Comparison of ENCODE assay signal across 11 mouse cellular contexts in the genomic region with DNA sequence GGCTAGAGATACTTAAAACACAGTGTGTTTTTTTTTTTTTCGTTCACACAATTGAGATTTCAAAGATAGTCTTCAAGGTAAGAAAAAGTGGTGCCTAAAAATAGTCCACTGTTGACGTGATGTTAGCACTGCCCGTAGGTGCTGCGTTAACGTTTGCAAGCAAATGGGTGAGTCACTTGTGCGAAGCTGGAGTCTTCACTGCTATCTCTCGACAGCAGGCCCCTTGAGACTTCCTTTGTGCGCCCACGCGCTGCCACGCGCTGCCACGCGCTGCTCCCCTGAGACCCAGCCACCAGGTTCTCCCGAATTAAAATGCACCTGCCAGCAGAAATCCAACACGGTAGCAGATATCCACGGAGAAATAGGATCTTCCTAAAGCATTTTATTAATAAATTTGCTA.
DNase-seq lines count a peak whose midpoint lies in the region; ATAC-seq lines count a peak whose summit lies in the region.
"Had no signal": no experiment of that assay in that cellular context is flagged by ENCODE, and none has a peak within 500 bp of the region (broad histone marks: within the 10 kb centered on the region; RNA-seq: fewer than 3 reads in every experiment).

No protein-coding gene starts in this region.

- no peak overlapping the region for H3K4me3 ChIP-seq in heart, embryonic 10.5 days
- H3K4me3 ChIP-seq in hindbrain, embryonic 14.5 days (replicated peaks; ENCODE audit: low read length): no peak overlapping the region
- H3K4me3 ChIP-seq: layer of hippocampus, adult 2 months had no signal

- 56% methylated on average over 17 of the region's 17 CpGs for WGBS in heart, embryonic 10.5 days
- 54% methylated on average over 17 of the region's 17 CpGs for WGBS in hindbrain, embryonic 14.5 days

- H3K9me3 ChIP-seq in heart, embryonic 10.5 days: no peaks in the 10 kb centered on the region
- no peaks in the 10 kb centered on the region for H3K9me3 ChIP-seq in hindbrain, embryonic 14.5 days (ENCODE audit: control insufficient read depth, low read length)

- 0 out of 2 replicates have a peak overlapping the region, but pooled peaks have one; percentile 26 for H3K9ac ChIP-seq in hindbrain, embryonic 14.5 days
- H3K9ac ChIP-seq: liver, embryonic 14.5 days had no signal

- DNase-seq in heart, embryonic 10.5 days (ENCODE audit: low spot score): no peak
- no peak for DNase-seq in heart, adult 9 months (ENCODE audit: low spot score in 2 of 2)
- peak; percentile 59 for DNase-seq in MN1 (ENCODE audit: low spot score)
- DNase-seq in hindbrain, embryonic 14.5 days (ENCODE audit: low spot score): peak; percentile 37
- peak; percentile 28 to 75 for DNase-seq in natural killer cell, adult 2 months (ENCODE audit: low spot score in 2 of 2)
- DNase-seq in urinary bladder, postnatal 14 days (ENCODE audit: low spot score): no peak
- DNase-seq in left cerebral cortex, adult 18-20 months (ENCODE audit: low spot score in 2 of 2): no peak
- no peak for DNase-seq in urinary bladder, postnatal 4 days (ENCODE audit: low spot score in 2 of 2)

- no peak for ATAC-seq in hindbrain, embryonic 14.5 days (ENCODE audit: low FRiP score)

- H3K27ac ChIP-seq in heart, embryonic 10.5 days: 0 out of 2 replicates have a peak overlapping the region, but pooled peaks have one; percentile 39
- peak overlapping the region; percentile 69 for H3K27ac ChIP-seq in hindbrain, embryonic 14.5 days
- H3K27ac ChIP-seq: layer of hippocampus, adult 2 months; liver, embryonic 14.5 days; stomach, postnatal 0 days had no signal

- H3K36me3 ChIP-seq in heart, embryonic 10.5 days: no peaks in the 10 kb centered on the region
- no peaks in the 10 kb centered on the region for H3K36me3 ChIP-seq in hindbrain, embryonic 14.5 days (replicated peaks; ENCODE audit: control insufficient read depth, insufficient read depth)

- H3K4me1 ChIP-seq in heart, embryonic 10.5 days: peaks cover 41% of the 10 kb centered on the region
- 0 out of 2 replicates have a peak, but pooled peaks cover 7% of the 10 kb centered on the region for H3K4me1 ChIP-seq in hindbrain, embryonic 14.5 days (replicated peaks; ENCODE audit: control insufficient read depth, insufficient read depth, low read length)

- no peak overlapping the region for H3K4me2 ChIP-seq in hindbrain, embryonic 14.5 days (replicated peaks)

- no peaks in the 10 kb centered on the region for H3K27me3 ChIP-seq in heart, embryonic 10.5 days (ENCODE audit: insufficient read depth, poor library complexity, severe bottlenecking)
- no peaks in the 10 kb centered on the region for H3K27me3 ChIP-seq in hindbrain, embryonic 14.5 days (ENCODE audit: control insufficient read depth, insufficient read depth, low read length)

Comparison
In these comparisons a context has a peak if more than half of its experiments do, and no peak if none do; other contexts are left out.
1. DNase-seq: peak in MN1 (single experiment), hindbrain, embryonic 14.5 days (single experiment) and natural killer cell, adult 2 months (2 of 2); none in heart, embryonic 10.5 days (single experiment), heart, adult 9 months (0 of 2), urinary bladder, postnatal 14 days (single experiment), left cerebral cortex, adult 18-20 months (0 of 2) and urinary bladder, postnatal 4 days (0 of 2).